Mouse (Mus musculus): ENCODE data around the gene Clns1a.

Clns1a gene

GRCm38 (mm10) chr7:97765181-97765962 lies 68.9 kb downstream of the Clns1a start:
- no peak for DNase-seq (ENCODE audit: low read depth, low spot score)

- no peak for DNase-seq (ENCODE audit: low read depth, low spot score)
Measured at GRCm38 (mm10) chr7:97765963-97766347, 69.5 kb downstream of the Clns1a start.

- no peak for DNase-seq (ENCODE audit: low read depth, low spot score)
Measured at GRCm38 (mm10) chr7:97766406-97767166, 70.2 kb downstream of the Clns1a start.

GRCm38 (mm10) chr7:97767841-97768240 lies 71.4 kb downstream of the Clns1a start:
- DNase-seq (ENCODE audit: low read depth, low spot score) = no peak

- no peak for DNase-seq (ENCODE audit: low read depth, low spot score)
Measured at GRCm38 (mm10) chr7:97769020-97769419, 72.6 kb downstream of the Clns1a start.
